Mouse (Mus musculus) liver, adult (tissue): ENCODE measurements around the gene Trim2.

Source experiments
- GATA4 ChIP-seq: IDR thresholded peaks from 2 replicates; pipeline ENCODE4 v1.6.1; 2014; ENCODE audit warnings: mild to moderate bottlenecking, low read length; ENCODE audit not compliant: insufficient replicate concordance

The Trim2 gene

DNA sequence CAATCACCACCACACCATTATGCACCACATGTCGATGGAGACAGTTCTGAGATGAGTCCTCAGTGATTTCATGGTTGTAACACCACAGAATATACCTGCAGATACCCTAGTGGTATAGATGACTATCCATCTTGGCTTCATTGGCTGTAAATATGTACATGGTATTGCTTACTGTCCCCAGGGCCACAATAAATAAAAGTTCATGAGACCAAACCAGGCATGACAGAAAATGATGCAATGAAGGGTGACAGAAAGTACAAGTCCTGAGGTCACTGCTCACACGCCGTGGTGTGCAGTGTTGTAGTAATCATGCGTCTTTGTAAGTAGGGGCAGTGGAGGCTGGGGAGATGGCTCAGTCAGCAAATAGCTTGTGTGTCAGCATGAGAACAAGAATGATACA is 65.6 kb downstream of the Trim2 start:
- no peak for TF ChIP-seq GATA4

DNA sequence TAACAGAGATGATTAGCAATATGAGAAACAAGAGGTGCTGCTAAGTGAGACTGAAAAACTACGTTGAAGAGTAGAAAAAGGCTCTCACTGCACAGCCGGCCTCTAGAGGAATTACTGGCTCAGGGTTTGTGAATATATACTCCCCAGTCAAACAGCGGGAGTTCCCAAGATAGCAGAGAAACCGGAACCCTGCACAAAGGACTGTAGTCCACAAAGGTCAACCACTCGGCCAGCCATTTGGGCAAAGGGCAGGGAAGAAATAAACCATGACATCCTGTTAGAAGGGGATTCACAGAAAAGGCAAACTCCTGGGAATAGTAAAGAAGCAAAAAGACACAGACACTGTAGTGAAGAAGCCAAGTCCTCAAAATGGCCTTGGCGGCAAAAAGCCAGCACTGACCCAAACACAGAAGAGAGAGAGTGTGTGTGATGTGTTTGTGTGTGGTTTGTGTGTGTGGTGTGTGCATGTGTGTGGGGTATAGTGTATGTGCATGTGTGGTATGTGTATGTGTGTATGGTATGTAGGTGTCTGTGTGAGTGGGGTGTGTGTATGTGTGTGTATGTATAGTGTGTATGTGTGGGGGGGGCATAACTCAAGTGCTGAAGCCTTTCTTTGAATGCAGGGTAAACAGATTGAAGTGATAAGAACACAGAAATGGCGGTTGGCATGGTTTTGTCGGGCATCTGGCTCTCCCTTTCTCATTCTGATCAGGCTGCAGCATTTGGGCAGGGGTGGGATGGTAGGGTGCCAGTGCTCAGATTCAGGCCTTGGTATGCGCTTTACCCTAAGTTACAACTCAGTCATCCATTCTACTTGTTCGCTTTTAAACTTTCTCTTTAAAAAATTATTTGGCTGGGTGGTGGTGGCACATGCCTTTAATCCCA is 71.0 kb downstream of the Trim2 start:
- peak; percentile 64; the same call in 1 of the 2 replicates for TF ChIP-seq GATA4

GRCm38 (mm10) chr3:84234562-84234961 is 72.1 kb downstream of the Trim2 start:
- no peak; the same call in 1 of the 2 replicates for TF ChIP-seq GATA4

DNA sequence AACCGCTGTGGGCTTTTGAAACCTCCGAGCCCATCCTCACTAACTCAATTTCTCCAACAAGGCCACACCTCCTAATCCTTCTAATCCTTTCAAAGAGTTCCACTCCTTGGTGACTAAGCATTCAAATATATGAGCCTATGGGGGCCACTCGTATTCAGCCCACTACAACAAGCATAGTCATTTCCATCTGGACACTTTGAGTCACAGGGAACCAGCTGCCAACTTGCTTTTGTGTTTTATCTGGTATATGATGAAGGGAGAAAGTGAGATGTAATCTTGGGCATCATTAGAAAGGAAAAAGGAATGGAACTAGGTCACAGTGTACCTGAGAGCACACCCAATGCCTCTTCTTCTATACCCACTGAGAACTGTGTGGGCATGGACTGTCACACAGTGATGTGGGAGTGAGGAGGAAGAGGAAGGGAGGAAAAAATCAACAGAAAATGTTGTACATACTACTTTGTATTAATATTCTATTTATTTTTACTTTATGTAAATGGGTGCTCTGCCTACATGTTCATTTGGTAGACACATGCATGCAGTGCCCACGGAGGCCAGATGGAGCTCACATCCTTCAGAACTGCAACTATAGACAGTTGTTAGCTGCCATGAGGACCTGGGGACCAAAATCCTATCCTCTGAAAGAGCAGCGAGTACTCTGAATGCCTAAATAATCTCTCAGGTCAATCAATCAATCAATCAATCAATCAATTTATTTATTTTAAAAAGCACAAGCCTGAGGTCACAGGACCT is 72.8 kb downstream of the Trim2 start:
- no peak for TF ChIP-seq GATA4

- TF ChIP-seq GATA4, result no peak
These were observed 74.4 kb downstream of the Trim2 start for GRCm38 (mm10) chr3:84232312-84232711.

GRCm38 (mm10) chr3:84230988-84231387 is 75.7 kb downstream of the Trim2 start:
- TF ChIP-seq GATA4, result no peak

- TF ChIP-seq GATA4, result no peak
These were observed 77.8 kb downstream of the Trim2 start for GRCm38 (mm10) chr3:84228911-84229310.

DNA sequence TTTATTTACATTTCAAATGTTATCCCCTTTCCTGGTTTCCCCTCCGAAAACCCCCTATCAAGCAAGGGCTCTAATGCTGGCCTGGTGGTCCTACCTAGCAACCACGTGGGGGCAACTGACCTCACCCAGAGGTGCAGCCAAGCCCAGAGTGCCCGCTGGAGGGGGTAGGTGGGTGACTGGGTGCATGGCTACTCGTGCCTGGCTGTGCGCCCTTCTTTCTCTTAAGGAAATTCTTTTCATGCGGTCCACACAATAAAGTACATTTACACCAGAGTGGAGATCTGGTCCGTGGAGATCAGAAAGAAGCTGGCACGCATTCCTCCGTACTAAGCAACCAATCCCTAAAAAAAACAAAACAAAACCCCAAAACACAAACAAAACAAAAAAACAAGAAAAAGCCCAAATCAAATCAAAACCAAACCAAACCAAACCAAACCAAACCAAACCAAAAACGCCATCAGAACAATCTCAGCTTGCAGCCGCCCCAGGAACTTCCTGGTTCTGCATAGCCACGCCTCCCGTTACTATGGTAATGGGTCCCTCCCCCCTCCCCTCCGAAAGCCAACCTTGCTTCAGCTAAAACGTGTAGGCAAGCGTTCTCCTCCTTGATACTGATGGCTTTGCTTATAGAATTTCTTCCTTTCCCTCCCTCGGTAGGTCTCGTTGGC is 78.3 kb downstream of the Trim2 start:
- TF ChIP-seq GATA4, result no peak

GRCm38 (mm10) chr3:84227628-84228027 is 79.0 kb downstream of the Trim2 start:
- no peak for TF ChIP-seq GATA4

- TF ChIP-seq GATA4, result no peak
These were observed 81.7 kb downstream of the Trim2 start for GRCm38 (mm10) chr3:84224982-84225381.

GRCm38 (mm10) chr3:84220748-84221147 is 85.9 kb downstream of the Trim2 start:
- no peak for TF ChIP-seq GATA4

DNA sequence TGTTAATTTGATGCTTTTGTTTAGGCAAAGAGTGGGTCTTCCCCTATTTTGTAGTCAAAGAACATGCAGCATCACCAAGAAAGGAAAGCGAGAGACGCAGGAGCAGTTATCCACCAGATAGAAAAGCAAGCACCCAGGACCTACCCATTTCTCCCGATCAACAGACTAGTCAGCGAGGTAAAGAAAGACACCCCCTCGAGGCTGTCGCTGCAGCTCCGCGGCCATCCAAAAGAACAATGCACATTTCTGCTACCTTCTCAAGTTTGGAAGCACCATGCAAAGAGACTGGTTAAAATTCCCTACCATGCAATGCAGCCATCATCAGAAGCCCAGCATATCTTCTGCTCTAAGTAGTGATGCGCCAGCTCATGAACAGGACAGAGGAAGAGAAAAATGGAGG is 86.4 kb downstream of the Trim2 start:
- TF ChIP-seq GATA4, result no peak

DNA sequence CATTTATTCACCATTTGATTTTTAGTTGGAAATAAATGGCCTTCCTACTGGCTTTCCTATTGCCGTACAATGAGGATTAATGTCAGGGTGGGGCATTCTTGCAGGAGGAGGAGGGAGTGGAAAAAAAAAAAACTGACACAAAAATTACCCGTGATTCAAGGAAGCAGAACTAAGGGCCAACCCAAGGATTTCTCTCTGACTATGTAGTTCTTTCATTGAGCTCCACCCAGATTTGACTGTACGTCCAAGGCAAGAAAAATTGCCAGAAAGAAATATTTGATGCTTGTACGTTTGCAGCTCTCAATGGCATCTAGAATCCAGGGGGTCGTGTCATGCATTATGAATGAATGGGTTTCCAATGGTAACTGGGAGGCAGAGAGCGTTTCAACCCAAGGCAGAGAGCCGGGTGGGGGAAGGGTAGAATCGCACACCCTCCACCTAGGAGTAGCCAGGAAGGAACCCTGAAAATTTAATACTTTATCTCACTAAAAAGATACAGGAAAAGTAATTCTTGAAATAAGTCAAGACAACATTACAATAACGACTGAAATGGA is 86.9 kb downstream of the Trim2 start:
- no peak for TF ChIP-seq GATA4

DNA sequence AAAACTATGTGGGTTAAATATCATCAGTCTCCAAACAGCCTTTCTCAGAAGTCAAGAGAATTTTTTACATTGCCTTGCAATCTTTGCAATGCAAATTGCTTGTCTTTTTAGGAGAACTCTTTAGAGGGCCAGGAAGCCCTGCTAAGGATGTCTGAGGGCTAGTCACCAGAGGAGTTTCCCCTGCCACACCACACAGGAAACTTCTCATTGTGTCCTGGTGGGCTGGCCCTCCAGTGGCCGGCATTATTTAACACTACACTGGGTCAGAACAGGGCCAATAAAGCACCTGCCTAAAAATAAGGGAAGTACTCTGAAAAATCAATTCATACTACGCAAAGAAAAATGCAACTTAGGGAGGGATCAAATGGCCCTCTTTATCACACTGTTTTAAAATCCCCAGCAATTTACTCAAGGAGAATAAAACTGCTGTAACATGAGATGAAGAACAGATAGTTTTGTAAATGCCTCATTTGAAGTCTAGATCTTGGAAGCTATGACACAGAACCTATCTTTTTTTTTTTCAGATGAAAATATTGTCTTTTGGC is 87.4 kb downstream of the Trim2 start:
- no peak for TF ChIP-seq GATA4

DNA sequence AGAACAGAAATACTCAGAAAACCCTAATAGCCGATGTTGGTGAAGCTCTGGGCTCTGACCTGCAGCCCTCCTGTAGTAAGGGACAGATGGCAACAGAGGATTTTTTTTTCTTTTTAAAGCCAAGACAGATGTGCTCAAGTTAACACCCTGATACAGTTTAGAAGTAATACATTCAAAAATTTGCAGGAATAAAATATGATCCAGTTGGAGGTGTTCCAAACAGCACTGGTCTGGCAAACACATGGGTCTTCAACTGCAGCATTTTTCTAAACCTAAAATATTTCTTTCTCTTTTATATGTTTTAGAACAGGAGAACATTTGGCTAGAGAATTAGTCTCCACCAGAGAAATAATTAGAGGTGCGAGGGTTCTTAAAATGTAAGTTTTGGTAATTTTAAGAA is 88.2 kb downstream of the Trim2 start:
- no peak for TF ChIP-seq GATA4

DNA sequence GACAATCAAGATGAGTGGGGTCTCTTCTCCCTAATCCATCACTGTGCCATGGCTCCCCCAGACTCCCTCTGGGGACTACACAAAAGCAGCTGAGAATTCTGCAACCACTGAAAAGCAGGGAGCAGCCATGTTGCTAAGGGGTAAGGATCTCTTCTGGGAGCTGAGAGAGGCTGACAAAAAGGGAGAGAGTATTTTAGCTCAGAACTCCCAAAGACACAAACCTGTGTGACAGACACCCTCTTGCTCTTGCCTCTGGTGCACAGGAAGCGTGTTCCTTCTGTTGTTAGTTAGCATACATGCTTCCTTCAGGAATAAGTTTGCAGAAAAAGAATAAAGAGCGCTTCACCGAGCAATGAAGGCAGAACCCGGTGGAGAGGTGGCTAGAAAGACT is 88.7 kb downstream of the Trim2 start:
- TF ChIP-seq GATA4, result no peak
